Mouse (Mus musculus) left cerebral cortex, postnatal 10 days (tissue): Measurements from ENCODE around the gene Olfr1490. TPM values are rescaled to one million over a fixed set of nuclear protein-coding genes. Genes with fewer than 3 reads are reported as not detected.
"Not testable (repeated sequence)": the region's sequence is repeated elsewhere in the genome, so short reads cannot be mapped to it uniquely, and the experiment has no call there.

Experiments used
- DNase-seq, 2 experiments: peaks; one replicate each; pipeline ENCODE4 v3.0.0; 2021 to 2022; ENCODE audit warnings: low spot score in 2 of 2, mixed read lengths in 1 of 2; ENCODE audit errors: extremely low spot score in 1 of 2
- intact Hi-C: fragments of 180-260 bp; cut with DNase I; formaldehyde crosslinking; loops from one replicate; pipeline ENCODE4 v1.15.1; 2025
- microRNA-seq: library from miRNA; unstranded; fragments of <30 nt; microRNA quantifications from one replicate; pipeline ENCODE4 v1.2.0, GENCODE M21; 2022
- total RNA-seq, 2 experiments: library from RNA; stranded (reverse); gene quantifications; 2 replicates each; pipeline ENCODE4 v1.2.3; 2021

The Olfr1490 gene
- not detected for total RNA-seq

DNA sequence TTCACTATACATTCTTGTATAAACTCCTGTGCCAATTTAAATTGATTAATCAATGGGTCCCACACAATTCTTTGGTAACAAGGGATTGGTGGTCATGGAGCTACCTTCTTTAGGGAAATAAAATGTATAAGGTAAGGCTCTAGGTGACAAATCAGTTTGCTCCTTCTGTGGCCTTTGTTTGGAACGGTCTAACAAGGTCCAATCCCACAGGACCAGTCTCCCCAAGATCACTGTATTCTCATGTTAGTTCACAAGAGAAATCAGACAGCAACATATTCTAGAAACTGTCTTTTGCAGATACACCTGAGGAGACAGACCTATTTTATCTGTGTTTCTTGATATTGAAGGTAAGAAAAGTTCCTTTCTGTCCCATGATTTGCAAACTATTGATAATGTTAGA lies at the start of gene Olfr1490:
Olfr1490 (plus strand) TSS at position 301 of the 400 bp plus-strand sequence.
- no peak for DNase-seq
- intact Hi-C loops = no loop called here

DNA sequence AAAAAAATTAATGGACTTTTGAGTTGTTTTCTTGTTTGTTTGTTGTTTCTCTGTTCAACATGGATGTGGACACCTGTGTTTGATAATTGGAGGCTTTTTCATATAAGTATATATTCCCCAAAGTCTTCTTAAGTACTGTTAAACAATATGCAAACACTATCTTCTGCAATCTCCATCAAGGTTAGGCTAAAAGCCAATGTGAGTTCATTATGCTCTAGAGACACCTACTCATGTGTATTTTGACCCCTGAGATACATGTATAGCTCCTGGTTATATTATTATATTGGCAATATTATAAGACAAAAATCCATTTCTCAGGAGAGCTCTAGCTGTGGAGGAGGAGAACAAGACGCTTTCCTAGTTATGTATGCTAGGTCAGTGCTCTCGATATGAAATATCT lies 33.8 kb upstream of the Olfr1490 start, which contains the start of gene Olfr1487:
Olfr1487 (plus strand) TSS at position 301 of the 400 bp plus-strand sequence.
- DNase-seq, intact Hi-C loops: not testable (repeated sequence)

- no peak for DNase-seq
- intact Hi-C loops = no loop called here
These were observed 19.6 kb upstream of the Olfr1490 start, which contains the start of gene Olfr1489 for GRCm38 (mm10) chr19:13631321-13631720. Olfr1489 (plus strand) TSS chr19:13631621.

- no peak for DNase-seq
- intact Hi-C loops = no loop called here
These were observed 46.1 kb downstream of the Olfr1490 start, which contains the start of gene Olfr1491 for GRCm38 (mm10) chr19:13696968-13697367. Olfr1491 (plus strand) TSS chr19:13697268.

Small RNA genes lying within 50 kb of the gene (microRNA-seq; reads per million reads assigned to microRNA genes)
- gene Gm23931 = not detected

Other genes starting within 250 kb of the Olfr1490 start
- not detected for gene Olfr1469, start 243.2 kb upstream of the Olfr1490 start, total RNA-seq
- not detected for gene Olfr1471, start 207.7 kb upstream of the Olfr1490 start, total RNA-seq
- gene Olfr1472, start 195.0 kb upstream of the Olfr1490 start, total RNA-seq = not detected
- gene Olfr1474, start 181.5 kb upstream of the Olfr1490 start, total RNA-seq = not detected
- not detected for gene Olfr1475, start 170.9 kb upstream of the Olfr1490 start, total RNA-seq
- gene Olfr1477, start 150.5 kb upstream of the Olfr1490 start, total RNA-seq = not detected
- gene Olfr1480, start 123.2 kb upstream of the Olfr1490 start, total RNA-seq = not detected
- gene Olfr1484, start 67.6 kb upstream of the Olfr1490 start, total RNA-seq = not detected
- gene Olfr1487, start 33.7 kb upstream of the Olfr1490 start, total RNA-seq = not detected
- gene Olfr1489, start 19.5 kb upstream of the Olfr1490 start, total RNA-seq = not detected
- not detected for gene Olfr1491, start 46.2 kb downstream of the Olfr1490 start, total RNA-seq
- not detected for gene Olfr1493-ps1, start 72.2 kb downstream of the Olfr1490 start, total RNA-seq
- not detected for gene Olfr1494, start 88.6 kb downstream of the Olfr1490 start, total RNA-seq
- gene Olfr1495, start 113.5 kb downstream of the Olfr1490 start, total RNA-seq = not detected
- not detected for gene Olfr1496, start 126.8 kb downstream of the Olfr1490 start, total RNA-seq
- not detected for gene Olfr1497, start 147.1 kb downstream of the Olfr1490 start, total RNA-seq
- not detected for gene Olfr1499, start 168.4 kb downstream of the Olfr1490 start, total RNA-seq
- not detected for gene Olfr1500, start 179.4 kb downstream of the Olfr1490 start, total RNA-seq
- gene Olfr1501, start 199.6 kb downstream of the Olfr1490 start, total RNA-seq = not detected
- gene Olfr1502, start 210.7 kb downstream of the Olfr1490 start, total RNA-seq = not detected
- gene Olfr1504, start 246.8 kb downstream of the Olfr1490 start, total RNA-seq = not detected